Mouse (Mus musculus) MEL (cell line): ENCODE data around the gene Ammecr1.

Source experiments
- BHLHE40 ChIP-seq: IDR thresholded peaks from 2 replicates; pipeline ENCODE4 v1.6.1; 2012; ENCODE audit warnings: low read depth, mild to moderate bottlenecking, inconsistent platforms, low read length, improper control_type of control experiment, borderline replicate concordance
- CTCF ChIP-seq, 3 experiments: IDR thresholded peaks in 2 of 3; conservative IDR thresholded peaks in 1 of 3; 2 replicates each; pipeline ENCODE4 v1.5.1; 2011 to 2012; ENCODE audit warnings: low read length in 3 of 3, low read depth in 2 of 3, mild to moderate bottlenecking in 2 of 3, improper control_type of control experiment in 1 of 3, inconsistent platforms in 1 of 3, mixed read lengths in 1 of 3, moderate library complexity in 1 of 3; ENCODE audit not compliant: control insufficient read depth in 1 of 3, insufficient read depth in 1 of 3, poor library complexity in 1 of 3, severe bottlenecking in 1 of 3
- E2F4 ChIP-seq: IDR thresholded peaks from 2 replicates; pipeline ENCODE4 v1.6.1; 2011; ENCODE audit warnings: low read depth, low read length, improper control_type of control experiment, borderline replicate concordance
- EP300 ChIP-seq, 2 experiments: IDR thresholded peaks; 2 replicates each; pipeline ENCODE4 v1.6.1; 2011; ENCODE audit warnings: improper control_type of control experiment in 2 of 2, low read length in 2 of 2, low read depth in 1 of 2, mild to moderate bottlenecking in 1 of 2
- ETS1 ChIP-seq: IDR thresholded peaks from 2 replicates; pipeline ENCODE4 v1.6.1; 2012; ENCODE audit warnings: low read depth, mild to moderate bottlenecking, inconsistent platforms, low read length, improper control_type of control experiment, moderate library complexity
- HCFC1 ChIP-seq: IDR thresholded peaks from 2 replicates; pipeline ENCODE4 v1.6.1; 2012; ENCODE audit warnings: low read depth, mild to moderate bottlenecking, inconsistent platforms, low read length, improper control_type of control experiment, moderate library complexity
- MAX ChIP-seq: IDR thresholded peaks from 2 replicates; pipeline ENCODE4 v1.6.1; 2011; ENCODE audit warnings: low read length, improper control_type of control experiment
- POLR2A ChIP-seq, 2 experiments: IDR thresholded peaks; 2 replicates each; pipeline ENCODE4 v1.6.1; 2011 to 2012; ENCODE audit warnings: low read length in 2 of 2, mild to moderate bottlenecking in 2 of 2, control low read depth in 1 of 2, improper control_type of control experiment in 1 of 2, low read depth in 1 of 2, moderate library complexity in 1 of 2; ENCODE audit not compliant: control insufficient read depth in 1 of 2, insufficient read depth in 1 of 2, poor library complexity in 1 of 2
- SMC3 ChIP-seq: IDR thresholded peaks from 2 replicates; pipeline ENCODE4 v1.6.1; 2011; ENCODE audit warnings: low read depth, low read length, improper control_type of control experiment
- TBP ChIP-seq: IDR thresholded peaks from 2 replicates; pipeline ENCODE4 v1.8.0; 2011; ENCODE audit warnings: low read depth, low read length, improper control_type of control experiment
- USF1 ChIP-seq: IDR thresholded peaks from 2 replicates; pipeline ENCODE4 v1.6.1; 2014; ENCODE audit warnings: low read depth, mild to moderate bottlenecking, inconsistent platforms, low read length, improper control_type of control experiment, moderate library complexity
- ZMIZ1 ChIP-seq: IDR thresholded peaks from 2 replicates; pipeline ENCODE4 v1.6.1; 2012; ENCODE audit warnings: low read depth, mild to moderate bottlenecking, inconsistent platforms, low read length, improper control_type of control experiment, moderate library complexity

DNA sequence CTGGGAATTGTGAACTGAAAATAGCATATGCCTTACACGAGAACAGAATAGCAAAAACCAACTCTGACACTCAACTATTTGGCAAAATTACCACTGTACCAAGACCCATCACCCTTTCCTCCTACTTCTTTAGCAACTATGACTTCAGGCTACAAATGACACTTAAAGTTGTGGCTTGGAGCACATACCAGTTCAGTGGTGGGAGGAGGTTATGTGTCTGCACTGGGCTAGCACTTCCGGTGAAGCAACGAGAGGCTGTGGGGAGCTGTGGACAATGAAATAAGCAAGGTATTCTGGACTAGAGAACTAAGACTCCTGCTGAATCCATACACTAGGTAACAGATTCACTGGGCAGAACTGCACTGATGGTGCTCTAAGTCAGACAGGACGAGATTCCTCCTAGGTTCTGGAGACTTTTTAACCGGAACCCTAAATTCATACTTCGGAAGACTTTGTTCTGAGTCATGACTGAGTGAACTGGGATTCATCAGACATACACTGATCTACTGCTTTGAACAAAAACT is 69.0 kb downstream of the Ammecr1 start:
- TF ChIP-seq MAX (no peak), CTCF (IDR thresholded peaks at IDR 0.05 in 2 of 3, conservative IDR thresholded peaks at IDR 0.05 in 1 of 3; ENCODE audit: control insufficient read depth in 1 of 3, insufficient read depth in 1 of 3, low read depth in 2 of 3, low read length in 3 of 3, poor library complexity in 1 of 3, severe bottlenecking in 1 of 3) (no peak), SMC3 (no peak), E2F4 (no peak), ZMIZ1 (no peak), TBP (no peak), EP300 (IDR thresholded peaks at IDR 0.05; ENCODE audit: low read depth in 1 of 2, low read length in 2 of 2) (no peak), ETS1 (no peak), BHLHE40 (no peak), USF1 (no peak), POLR2A (IDR thresholded peaks at IDR 0.05; ENCODE audit: control insufficient read depth in 1 of 2, insufficient read depth in 1 of 2, low read depth in 1 of 2, low read length in 2 of 2, poor library complexity in 1 of 2) (no peak), HCFC1 (no peak)
